Mouse (Mus musculus) cerebellum, adult 9-10 months (tissue): ENCODE measurements around the gene Slc24a2.

Experiments used
- DNase-seq: peaks from one replicate; pipeline ENCODE4 v3.0.0; 2022

Slc24a2 gene

GRCm38 (mm10) chr4:87109331-87110059 lies 120.8 kb downstream of the Slc24a2 start:
- peak; percentile 33 for DNase-seq

GRCm38 (mm10) chr4:87100936-87101335 lies 129.3 kb downstream of the Slc24a2 start:
- DNase-seq: no peak

GRCm38 (mm10) chr4:87096186-87096585 lies 134.1 kb downstream of the Slc24a2 start:
- peak; percentile 10 for DNase-seq

GRCm38 (mm10) chr4:87093612-87094011 lies 136.7 kb downstream of the Slc24a2 start:
- no peak for DNase-seq

GRCm38 (mm10) chr4:87090841-87091240 lies 139.4 kb downstream of the Slc24a2 start:
- no peak for DNase-seq

GRCm38 (mm10) chr4:87088713-87089112 lies 141.6 kb downstream of the Slc24a2 start:
- no peak for DNase-seq

- no peak for DNase-seq
Observed at GRCm38 (mm10) chr4:87087597-87087996, 142.7 kb downstream of the Slc24a2 start.

GRCm38 (mm10) chr4:87086933-87087577 lies 143.2 kb downstream of the Slc24a2 start:
- no peak for DNase-seq

GRCm38 (mm10) chr4:87081321-87081720 lies 149.0 kb downstream of the Slc24a2 start:
- no peak for DNase-seq

GRCm38 (mm10) chr4:87079305-87079704 lies 151.0 kb downstream of the Slc24a2 start:
- DNase-seq: no peak

GRCm38 (mm10) chr4:87078726-87079125 lies 151.6 kb downstream of the Slc24a2 start:
- DNase-seq: no peak

- no peak for DNase-seq
Observed at GRCm38 (mm10) chr4:87075761-87076160, 154.5 kb downstream of the Slc24a2 start.

GRCm38 (mm10) chr4:87068121-87068520 lies 162.2 kb downstream of the Slc24a2 start:
- DNase-seq: no peak

- no peak for DNase-seq
Observed at GRCm38 (mm10) chr4:87065227-87065626, 165.1 kb downstream of the Slc24a2 start.

GRCm38 (mm10) chr4:87064561-87064960 lies 165.7 kb downstream of the Slc24a2 start:
- no peak for DNase-seq

GRCm38 (mm10) chr4:87062771-87063253 lies 167.5 kb downstream of the Slc24a2 start:
- DNase-seq: no peak

- no peak for DNase-seq
Observed at GRCm38 (mm10) chr4:87061696-87062095, 168.6 kb downstream of the Slc24a2 start.

GRCm38 (mm10) chr4:87057572-87057971 lies 172.7 kb downstream of the Slc24a2 start:
- DNase-seq: no peak

- DNase-seq: no peak
Observed at GRCm38 (mm10) chr4:87055768-87056167, 174.5 kb downstream of the Slc24a2 start.

- DNase-seq: no peak
Observed at GRCm38 (mm10) chr4:87052881-87053280, 177.4 kb downstream of the Slc24a2 start.

- DNase-seq: no peak
Observed at GRCm38 (mm10) chr4:87049061-87049460, 181.2 kb downstream of the Slc24a2 start.

GRCm38 (mm10) chr4:87047131-87047530 lies 183.1 kb downstream of the Slc24a2 start:
- no peak for DNase-seq

GRCm38 (mm10) chr4:87043296-87043695 lies 187.0 kb downstream of the Slc24a2 start:
- DNase-seq: no peak

GRCm38 (mm10) chr4:87041412-87041997 lies 188.8 kb downstream of the Slc24a2 start:
- DNase-seq: no peak
